In genomic region chr3:131627476-131627875, GRCm38 (mm10) we compare ENCODE assay signal across 25 mouse cellular contexts.
DNase-seq lines count a peak whose midpoint lies in the region; ATAC-seq lines count a peak whose summit lies in the region.
"Had no signal": no experiment of that assay in that cellular context is flagged by ENCODE, and none has a peak within 500 bp of the region (broad histone marks: within the 10 kb centered on the region; RNA-seq: fewer than 3 reads in every experiment).

No protein-coding gene starts in this region.

- no peaks in the 10 kb centered on the region for H3K27me3 ChIP-seq in midbrain, embryonic 11.5 days (ENCODE audit: control insufficient read depth, insufficient read depth, low read length)
- H3K27me3 ChIP-seq in midbrain, embryonic 16.5 days (ENCODE audit: control insufficient read depth, insufficient read depth, low read depth, low read length) = no peaks in the 10 kb centered on the region
- H3K27me3 ChIP-seq: CH12.LX; embryonic facial prominence, embryonic 13.5 days; embryonic facial prominence, embryonic 15.5 days; forebrain, embryonic 12.5 days had no signal

- no peak overlapping the region for H3K4me3 ChIP-seq in midbrain, embryonic 11.5 days (ENCODE audit: low read depth, low read length)
- H3K4me3 ChIP-seq in midbrain, embryonic 16.5 days (ENCODE audit: low read depth, low read length) = no peak overlapping the region
- H3K4me3 ChIP-seq: embryonic facial prominence, embryonic 13.5 days; embryonic facial prominence, embryonic 15.5 days; erythroblast, embryonic 14.5 days; forebrain, embryonic 10.5 days; forebrain, embryonic 12.5 days had no signal

- no peaks in the 10 kb centered on the region for H3K9me3 ChIP-seq in midbrain, embryonic 11.5 days (ENCODE audit: control insufficient read depth, low read length)
- no peaks in the 10 kb centered on the region for H3K9me3 ChIP-seq in midbrain, embryonic 16.5 days (replicated peaks; ENCODE audit: control insufficient read depth, low read length, poor library complexity, severe bottlenecking)
- H3K9me3 ChIP-seq: embryonic facial prominence, embryonic 13.5 days; embryonic facial prominence, embryonic 15.5 days; forebrain, embryonic 10.5 days; forebrain, embryonic 12.5 days had no signal

- no peaks in the 10 kb centered on the region for H3K4me1 ChIP-seq in midbrain, embryonic 11.5 days (ENCODE audit: control insufficient read depth, insufficient read depth, low read length)
- no peaks in the 10 kb centered on the region for H3K4me1 ChIP-seq in midbrain, embryonic 16.5 days (ENCODE audit: control insufficient read depth, insufficient read depth, low read length)
- H3K4me1 ChIP-seq: embryonic facial prominence, embryonic 13.5 days; embryonic facial prominence, embryonic 15.5 days; forebrain, embryonic 10.5 days; forebrain, embryonic 12.5 days had no signal

- no peak overlapping the region for H3K27ac ChIP-seq in midbrain, embryonic 11.5 days (ENCODE audit: low read depth, low read length)
- H3K27ac ChIP-seq in midbrain, embryonic 16.5 days (ENCODE audit: low read length) = no peak overlapping the region
- H3K27ac ChIP-seq: embryonic facial prominence, embryonic 13.5 days; embryonic facial prominence, embryonic 15.5 days; forebrain, embryonic 10.5 days; forebrain, embryonic 12.5 days had no signal

- ATAC-seq in midbrain, embryonic 11.5 days (ENCODE audit: low FRiP score) = no peak
- no peak for ATAC-seq in midbrain, embryonic 16.5 days
- ATAC-seq: CD4-positive, CD25-positive, alpha-beta regulatory T cell, adult 4 months; forebrain, embryonic 14.5 days; forebrain, embryonic 16.5 days had no signal

- no peak overlapping the region for H3K4me2 ChIP-seq in midbrain, embryonic 11.5 days
- H3K4me2 ChIP-seq in midbrain, embryonic 16.5 days (ENCODE audit: low read length) = no peak overlapping the region
- H3K4me2 ChIP-seq: embryonic facial prominence, embryonic 13.5 days; embryonic facial prominence, embryonic 15.5 days; forebrain, embryonic 12.5 days had no signal

- WGBS in midbrain, embryonic 11.5 days = 91% methylated on average over 4 of the region's 4 CpGs
- 92% methylated on average over 4 of the region's 4 CpGs for WGBS in midbrain, embryonic 16.5 days

- no peak overlapping the region for H3K9ac ChIP-seq in midbrain, embryonic 11.5 days (ENCODE audit: low read length)
- H3K9ac ChIP-seq in midbrain, embryonic 16.5 days (ENCODE audit: low read depth, low read length) = no peak overlapping the region
- H3K9ac ChIP-seq: embryonic facial prominence, embryonic 13.5 days; embryonic facial prominence, embryonic 15.5 days; forebrain, embryonic 12.5 days had no signal

- peak; percentile 61 for DNase-seq in heart, adult 11 months
- no peak for DNase-seq in heart, adult 8-10 months (ENCODE audit: low spot score)
- DNase-seq in midbrain, embryonic 11.5 days (ENCODE audit: low spot score, missing footprints) = peak; percentile 67
- peak; percentile 71 for DNase-seq in ZHBTc4 (ENCODE audit: low read depth, low spot score)
- no peak for DNase-seq in gastrocnemius, adult 18-20 months (ENCODE audit: low spot score)
- DNase-seq: adrenal gland, postnatal 10 days; adrenal gland, postnatal 25 days; B cell, adult 2 months; cerebellum, adult 11 months; cerebellum, adult 18-20 months; cerebellum, adult 8-10 months; cerebellum, adult 9-11 months; cerebellum, postnatal 14 days; cerebellum, postnatal 36 days; embryo, embryonic 11 days had no signal

- H3K36me3 ChIP-seq in midbrain, embryonic 11.5 days (ENCODE audit: control insufficient read depth, insufficient read depth, low read length) = peaks cover 2% of the 10 kb centered on the region; the same call in 1 of the 2 replicates
- peaks cover 11% of the 10 kb centered on the region for H3K36me3 ChIP-seq in midbrain, embryonic 16.5 days (ENCODE audit: control insufficient read depth, insufficient read depth, low read length)

Comparison
In these comparisons a context has a peak if more than half of its experiments do, and no peak if none do; other contexts are left out.
1. DNase-seq: peak in heart, adult 11 months (single experiment), midbrain, embryonic 11.5 days (single experiment) and ZHBTc4 (single experiment); none in heart, adult 8-10 months (single experiment) and gastrocnemius, adult 18-20 months (single experiment).